Mouse (Mus musculus): ENCODE measurements at regions not wholly inside any gene's neighbourhood (a gene's known extent, or its start where the extent isn't known, plus 50 kb on each side); places are given as distances from the start of the nearest gene placed in this dataset.
"Not testable (repeated sequence)": the region's sequence is repeated elsewhere in the genome, so short reads cannot be mapped to it uniquely, and the experiment has no call there.

DNA sequence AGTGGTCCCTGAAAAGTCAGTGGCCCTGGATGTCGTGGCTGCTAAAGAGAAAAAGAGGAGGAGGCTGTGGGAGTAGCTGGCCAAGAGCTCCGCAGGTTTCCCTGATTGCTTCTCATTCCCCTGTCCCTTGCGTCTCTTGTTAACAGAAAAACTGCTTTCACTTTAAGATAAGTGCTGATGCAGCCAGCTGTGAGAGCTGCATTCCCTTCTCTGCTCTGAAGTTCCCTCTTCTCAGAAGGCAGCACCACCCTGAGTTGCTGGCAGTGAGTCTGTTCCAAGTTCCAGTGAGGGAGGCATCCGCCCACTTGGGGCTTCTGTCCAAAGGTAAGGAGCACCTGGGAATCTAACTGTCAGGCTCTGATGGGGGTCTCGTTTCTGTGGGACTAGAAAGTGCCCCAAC lies 63.5 kb downstream of the Olfr693 start:
- not testable (repeated sequence) for H3K27me3 ChIP-seq (ENCODE audit: control insufficient read depth, insufficient read depth, low read length, poor library complexity, severe bottlenecking); H3K36me3 ChIP-seq (ENCODE audit: control insufficient read depth, insufficient read depth, low read length, poor library complexity, severe bottlenecking); DNase-seq (ENCODE audit: low read depth, low spot score)

DNA sequence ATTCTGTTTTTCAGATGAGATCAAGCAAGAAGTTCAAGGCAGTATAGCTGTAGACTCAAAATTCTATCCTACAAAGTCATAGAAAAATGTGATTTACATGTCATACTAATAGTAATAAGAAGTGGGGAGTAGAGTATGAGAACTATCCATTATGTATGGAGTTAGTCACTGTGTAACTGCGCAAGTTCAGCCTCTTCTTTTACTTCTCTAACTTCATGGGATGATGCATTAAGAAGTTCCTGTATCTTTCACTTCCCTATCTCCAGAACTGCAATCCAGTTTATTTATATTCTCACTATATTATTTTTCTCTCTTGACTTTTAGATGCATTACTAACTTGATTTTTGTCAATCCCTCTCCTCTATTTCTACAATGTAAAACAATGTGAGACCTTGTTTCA lies 67.7 kb downstream of the Olfr693 start:
- Histone ChIP-seq H3K27me3 (ENCODE audit: control insufficient read depth, insufficient read depth, low read length, poor library complexity, severe bottlenecking) (no peaks in the 10 kb centered on the region), H3K36me3 (ENCODE audit: control insufficient read depth, insufficient read depth, low read length, poor library complexity, severe bottlenecking) (peaks cover 13% of the 10 kb centered on the region)
- DNase-seq (ENCODE audit: low read depth, low spot score): no peak

DNA sequence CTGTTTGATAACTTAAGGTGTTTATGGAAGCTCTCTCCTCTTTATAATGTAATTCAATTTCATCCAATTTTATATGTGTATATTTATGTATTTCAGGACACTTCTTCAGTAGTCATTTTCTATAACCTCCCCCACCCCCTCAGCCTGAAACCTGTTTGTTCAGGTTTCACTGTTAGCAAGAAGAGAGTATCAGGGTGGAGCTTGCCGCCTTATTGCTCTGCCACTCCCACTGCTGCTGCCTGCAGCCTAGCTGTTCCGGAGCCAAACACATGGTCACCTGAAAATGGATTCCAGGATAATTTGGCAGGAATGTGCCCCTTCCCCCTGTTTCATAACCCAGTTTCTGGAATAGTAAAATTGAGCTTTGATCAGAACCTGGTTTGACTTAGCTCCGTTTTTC lies 100.0 kb downstream of the Olfr693 start:
- DNase-seq (ENCODE audit: low read depth, low spot score): no peak
- Histone ChIP-seq H3K36me3 (ENCODE audit: control insufficient read depth, insufficient read depth, low read length, poor library complexity, severe bottlenecking) (no peaks in the 10 kb centered on the region), H3K27me3 (ENCODE audit: control insufficient read depth, insufficient read depth, low read length, poor library complexity, severe bottlenecking) (no peaks in the 10 kb centered on the region)

DNA sequence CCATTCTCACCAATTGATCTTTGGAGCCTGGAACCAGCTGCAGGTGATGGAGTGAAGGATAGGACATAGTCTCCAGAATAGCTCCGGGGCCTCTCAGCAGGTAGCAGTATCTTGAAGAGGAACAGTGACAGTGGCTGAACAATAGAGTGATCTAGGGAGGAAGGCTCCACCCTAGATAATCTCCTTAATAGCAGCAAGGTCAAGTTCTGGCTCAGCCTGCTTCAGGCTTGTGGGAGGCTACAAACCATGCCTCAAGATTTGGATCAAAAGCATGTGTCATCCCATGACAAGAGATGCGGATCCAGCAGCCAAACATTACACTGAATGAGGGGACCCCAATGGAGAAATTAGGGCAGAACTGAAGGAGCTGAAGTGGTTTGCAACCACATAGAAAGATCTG lies 112.1 kb downstream of the Olfr693 start:
- H3K36me3 ChIP-seq (ENCODE audit: control insufficient read depth, insufficient read depth, low read length, poor library complexity, severe bottlenecking); H3K27me3 ChIP-seq (ENCODE audit: control insufficient read depth, insufficient read depth, low read length, poor library complexity, severe bottlenecking); DNase-seq (ENCODE audit: low read depth, low spot score): not testable (repeated sequence)

DNA sequence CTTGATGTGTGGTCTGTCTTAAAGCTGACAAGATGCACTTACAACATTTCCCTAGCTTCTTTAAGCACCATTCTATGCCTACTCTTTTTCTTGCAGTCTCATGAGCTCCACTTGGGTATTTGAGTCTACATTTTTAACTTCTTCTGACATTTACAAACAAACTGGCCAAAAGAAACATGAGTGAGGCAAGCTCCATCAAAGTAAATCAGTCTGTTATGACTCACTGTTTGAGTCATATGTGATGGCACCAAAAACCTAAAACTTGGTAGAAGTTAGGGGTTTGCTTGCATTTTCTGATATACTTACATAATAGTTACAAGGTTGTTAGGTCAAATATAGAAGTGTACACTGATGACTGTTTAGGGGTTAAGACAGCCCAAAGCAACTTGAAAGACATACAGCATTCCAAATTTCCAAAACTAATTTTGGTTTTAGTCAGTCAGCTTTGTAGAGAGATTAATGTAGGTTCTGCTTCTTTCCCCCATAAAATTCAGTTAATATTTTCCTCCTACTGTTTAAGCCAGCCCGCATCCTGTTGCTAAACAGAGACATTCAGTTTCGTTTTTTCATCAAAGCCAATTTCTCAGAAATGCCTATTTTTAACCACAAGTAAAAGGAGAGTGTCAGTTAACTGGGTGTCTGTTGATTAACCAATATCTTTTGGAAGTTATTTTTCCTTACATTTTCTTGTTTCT lies 129.4 kb downstream of the Olfr693 start:
- DNase-seq (ENCODE audit: low read depth, low spot score): peak; percentile 40
- no peaks in the 10 kb centered on the region for H3K36me3 ChIP-seq (ENCODE audit: control insufficient read depth, insufficient read depth, low read length, poor library complexity, severe bottlenecking)

DNA sequence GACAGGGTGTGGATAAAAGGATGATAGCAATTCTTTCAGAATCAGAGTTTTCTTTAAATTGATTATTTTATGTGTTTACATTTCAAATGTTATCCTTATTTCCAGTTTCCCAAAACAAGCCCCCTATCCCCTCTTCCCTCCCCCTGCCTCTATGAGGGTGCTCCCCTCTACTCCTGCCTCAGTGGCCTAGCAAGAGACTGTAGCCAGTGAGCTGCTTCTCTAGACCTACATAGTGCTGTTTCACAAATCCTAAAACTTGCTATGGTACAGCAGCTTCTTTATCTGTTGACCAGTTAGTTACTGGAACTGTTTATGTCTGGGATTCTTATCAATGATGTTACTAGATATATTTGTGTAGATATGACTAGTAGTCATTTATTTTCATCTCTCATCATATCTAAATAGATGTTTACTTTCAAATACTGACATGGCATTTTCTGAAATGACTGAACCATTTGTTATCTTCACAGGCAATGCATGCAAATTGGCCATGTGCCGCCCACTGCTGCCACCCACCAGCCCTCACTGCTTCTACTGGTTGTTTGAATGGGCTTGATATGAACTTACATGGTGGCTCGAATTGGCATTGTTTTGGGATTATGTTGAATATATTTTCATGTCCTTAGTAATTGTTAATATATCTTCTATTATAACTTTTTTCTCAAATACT lies 150.8 kb downstream of the Olfr693 start:
- not testable (repeated sequence) for H3K36me3 ChIP-seq (ENCODE audit: control insufficient read depth, insufficient read depth, low read length, poor library complexity, severe bottlenecking); DNase-seq (ENCODE audit: low read depth, low spot score); H3K27me3 ChIP-seq (ENCODE audit: control insufficient read depth, insufficient read depth, low read length, poor library complexity, severe bottlenecking)

More for the DNA sequence above, 129.4 kb downstream of the Olfr693 start:
- no peaks in the 10 kb centered on the region for H3K27me3 ChIP-seq (ENCODE audit: control insufficient read depth, insufficient read depth, low read length, poor library complexity, severe bottlenecking)

DNA sequence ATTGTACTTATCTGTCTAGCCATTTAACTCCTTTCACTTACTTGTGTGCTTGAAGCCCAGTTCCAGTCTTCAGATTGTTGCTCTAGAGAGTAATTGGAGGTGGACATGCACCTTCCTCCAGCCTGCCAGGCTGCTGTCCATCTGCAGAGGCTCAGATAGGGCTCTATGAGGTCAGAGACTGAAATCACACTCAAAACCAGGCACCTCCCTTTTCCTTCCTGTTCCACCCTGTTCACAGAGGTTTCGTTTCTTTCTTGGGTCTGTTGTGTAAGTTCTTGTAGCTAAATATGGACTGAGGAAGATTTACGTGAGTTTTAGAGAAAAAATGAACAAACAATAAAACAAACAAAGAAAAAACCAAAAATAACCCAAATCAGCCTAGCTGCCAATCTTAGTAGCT lies 151.4 kb downstream of the Olfr693 start:
- not testable (repeated sequence) for H3K36me3 ChIP-seq (ENCODE audit: control insufficient read depth, insufficient read depth, low read length, poor library complexity, severe bottlenecking); H3K27me3 ChIP-seq (ENCODE audit: control insufficient read depth, insufficient read depth, low read length, poor library complexity, severe bottlenecking)
- DNase-seq (ENCODE audit: low read depth, low spot score): peak; percentile 75

DNA sequence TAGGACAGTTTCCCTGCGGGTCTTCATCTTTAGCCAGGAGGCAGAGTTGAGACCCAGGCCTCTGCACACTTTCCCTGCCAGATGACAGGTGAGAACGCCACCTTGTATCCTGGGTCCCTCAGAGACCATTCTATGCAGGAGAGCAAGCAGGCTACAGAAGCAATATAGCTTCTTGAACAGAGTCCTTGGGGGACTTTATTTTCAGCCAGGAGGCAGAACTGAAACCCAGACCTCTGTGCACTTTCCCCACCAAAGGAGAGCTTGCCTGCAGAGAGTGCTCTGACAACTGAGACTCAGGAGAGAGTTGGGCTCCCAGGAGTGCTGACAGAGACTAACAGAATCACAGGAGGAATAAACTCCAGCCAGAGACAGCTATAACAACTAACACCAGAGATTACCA lies 185.5 kb downstream of the Olfr693 start:
- Histone ChIP-seq H3K27me3 (ENCODE audit: control insufficient read depth, insufficient read depth, low read length, poor library complexity, severe bottlenecking) (no peaks in the 10 kb centered on the region), H3K36me3 (ENCODE audit: control insufficient read depth, insufficient read depth, low read length, poor library complexity, severe bottlenecking) (no peaks in the 10 kb centered on the region)
- DNase-seq (ENCODE audit: low read depth, low spot score): no peak

Data from splenic B cell, adult 2 months (primary cell).